Mouse (Mus musculus) hematopoietic stem cell, adult 5-6 weeks (primary cell): ENCODE measurements around the gene Fgd6. TPM values are rescaled to one million over a fixed set of nuclear protein-coding genes. Genes with fewer than 3 reads are reported as not detected.
A peak's percentile ranks its signal among the peaks of the same experiment; 100 is the strongest.

Experiments used
- ATAC-seq, 2 experiments: fragments of 125-278 bp in 1 of 2; replicated peaks in 1 of 2; 2 replicates each; pipeline ENCODE4 v1.8.0; 2016 to 2017; ENCODE audit warnings: inconsistent platforms in 2 of 2, mild to moderate bottlenecking in 2 of 2, moderate number of reproducible peaks in 2 of 2, low read depth in 1 of 2, moderate TSS enrichment in 1 of 2; ENCODE audit not compliant: low FRiP score in 2 of 2, poor library complexity in 2 of 2, severe bottlenecking in 2 of 2, insufficient read depth in 1 of 2, low TSS enrichment in 1 of 2
- total RNA-seq: library from RNA; stranded (forward); fragments of 172-1452, 232-1000 nt; gene quantifications from 2 replicates; pipeline ENCODE4 v1.2.3, GENCODE M21; 2017

Fgd6 gene
- total RNA-seq, 1 experiment from 2014 or later = 0.65 TPM

- no peak for ATAC-seq
Observed at GRCm38 (mm10) chr10:94110834-94111754, 75.3 kb downstream of the Fgd6 start.

GRCm38 (mm10) chr10:94112207-94112606, 76.4 kb downstream of the Fgd6 start:
- no peak for ATAC-seq

DNA sequence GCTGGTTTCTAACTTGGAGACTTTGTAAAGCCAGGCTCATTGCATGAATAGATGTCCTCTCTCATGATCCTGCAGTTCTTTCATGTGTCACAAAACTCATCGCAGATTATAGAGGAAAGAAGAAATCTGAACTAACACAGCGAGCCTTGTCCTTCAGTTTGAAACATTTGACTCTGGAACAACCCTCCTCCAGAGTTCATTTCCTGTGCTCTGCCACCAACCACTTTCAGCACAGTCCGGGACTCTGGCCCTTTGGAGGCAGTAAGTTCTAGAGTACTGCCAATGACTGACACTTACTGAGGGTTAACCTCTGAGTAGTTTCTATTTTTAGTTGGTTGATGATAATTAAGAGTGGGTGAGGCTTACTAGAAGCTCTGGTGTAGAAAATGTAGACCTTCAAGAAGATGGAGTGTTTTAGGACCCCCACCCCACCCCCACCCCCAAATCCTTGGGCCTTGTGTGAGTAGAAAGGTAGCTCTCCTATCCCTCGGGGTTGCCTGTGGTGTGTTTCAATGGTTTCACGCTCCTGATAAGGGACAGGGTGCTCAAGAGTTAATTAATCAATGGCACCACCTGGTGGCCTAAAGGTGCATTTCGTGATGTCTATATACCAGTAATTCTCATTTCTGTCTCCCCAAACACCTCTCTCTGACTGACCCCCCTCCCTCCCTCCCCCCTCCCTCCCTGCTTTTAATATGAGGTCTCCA, 80.2 kb downstream of the Fgd6 start:
- peak; percentile 91 to 95 for ATAC-seq

GRCm38 (mm10) chr10:94116781-94117340, 81.1 kb downstream of the Fgd6 start:
- ATAC-seq = no peak

GRCm38 (mm10) chr10:94117916-94118315, 82.1 kb downstream of the Fgd6 start:
- no peak for ATAC-seq

DNA sequence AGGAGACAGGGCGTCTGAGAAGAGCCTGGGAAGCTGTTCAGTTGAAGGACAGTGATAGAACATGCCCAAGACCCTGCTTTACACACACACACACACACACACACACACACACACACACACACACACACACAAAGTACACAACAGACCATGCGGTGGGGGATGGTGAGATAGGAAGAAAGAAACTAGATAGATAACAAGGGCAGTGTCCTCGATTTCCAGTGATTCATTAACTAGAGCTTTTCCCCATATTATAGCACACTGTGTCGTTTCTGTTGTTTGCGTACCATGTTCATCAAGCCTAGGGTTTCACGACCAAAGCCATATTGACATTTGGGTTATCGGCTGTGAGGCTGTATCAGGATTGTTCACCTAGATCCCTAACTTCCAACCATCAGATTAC, 83.2 kb downstream of the Fgd6 start:
- no peak for ATAC-seq

GRCm38 (mm10) chr10:94120676-94121075, 84.9 kb downstream of the Fgd6 start:
- ATAC-seq = no peak

DNA sequence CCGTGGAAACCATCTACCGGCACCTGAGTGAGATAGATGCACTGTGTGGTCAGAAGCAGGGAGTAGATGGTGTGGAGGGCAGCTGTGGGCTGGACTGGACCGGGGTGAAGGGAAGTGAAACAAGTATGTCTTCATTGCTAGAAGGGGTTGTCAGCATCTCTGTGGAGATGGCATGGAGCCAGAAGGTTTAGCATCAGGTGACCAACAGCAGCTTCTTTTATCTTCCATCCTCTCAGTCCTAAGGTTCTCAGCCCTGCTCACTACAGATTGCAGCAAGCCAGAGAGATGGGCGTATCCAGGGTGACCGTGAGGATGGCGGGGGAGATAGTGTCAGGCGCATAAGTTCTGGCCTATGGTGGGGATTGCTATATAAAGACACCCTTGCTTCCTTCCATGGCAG, 86.8 kb downstream of the Fgd6 start:
- ATAC-seq = peak; percentile 12 to 42; a peak in 1 of 4 replicates

DNA sequence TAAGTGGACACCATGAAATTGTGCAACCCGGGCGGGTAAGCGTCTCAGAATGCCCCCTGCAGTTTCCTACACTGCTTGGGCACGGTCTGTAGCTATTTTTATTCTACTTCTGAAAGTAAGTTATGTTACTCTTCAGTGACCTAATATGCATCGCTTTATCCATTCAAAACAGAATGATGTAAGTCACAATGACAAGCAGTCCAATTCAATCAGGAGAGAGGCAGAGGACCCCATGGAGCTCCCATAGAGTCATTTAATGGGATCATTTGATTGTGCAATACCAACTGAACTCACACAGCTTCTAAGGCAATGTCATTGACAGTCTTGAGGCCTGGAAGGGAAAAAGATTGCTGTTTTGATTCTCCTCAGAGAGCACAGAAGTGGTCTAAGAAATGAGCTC, 87.8 kb downstream of the Fgd6 start:
- ATAC-seq = no peak

DNA sequence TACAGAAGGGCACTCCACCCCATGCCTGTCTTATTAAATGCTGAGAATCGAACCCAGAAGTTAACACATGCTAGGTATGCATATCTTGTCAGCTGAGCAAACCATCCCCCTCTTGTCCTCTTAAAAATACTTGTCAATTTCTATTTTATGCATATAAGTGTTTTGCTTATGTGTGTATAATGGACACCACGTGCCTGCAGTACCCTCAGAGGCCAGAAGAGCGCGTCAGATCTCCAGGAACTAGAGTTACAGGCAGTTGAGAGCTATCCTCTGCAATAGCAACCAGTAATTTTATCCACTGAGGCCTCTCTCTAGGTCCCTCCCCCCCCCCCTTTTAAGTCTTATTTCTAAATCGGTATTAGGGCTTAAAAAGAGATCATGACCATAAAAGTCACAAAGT, 88.6 kb downstream of the Fgd6 start:
- no peak for ATAC-seq

DNA sequence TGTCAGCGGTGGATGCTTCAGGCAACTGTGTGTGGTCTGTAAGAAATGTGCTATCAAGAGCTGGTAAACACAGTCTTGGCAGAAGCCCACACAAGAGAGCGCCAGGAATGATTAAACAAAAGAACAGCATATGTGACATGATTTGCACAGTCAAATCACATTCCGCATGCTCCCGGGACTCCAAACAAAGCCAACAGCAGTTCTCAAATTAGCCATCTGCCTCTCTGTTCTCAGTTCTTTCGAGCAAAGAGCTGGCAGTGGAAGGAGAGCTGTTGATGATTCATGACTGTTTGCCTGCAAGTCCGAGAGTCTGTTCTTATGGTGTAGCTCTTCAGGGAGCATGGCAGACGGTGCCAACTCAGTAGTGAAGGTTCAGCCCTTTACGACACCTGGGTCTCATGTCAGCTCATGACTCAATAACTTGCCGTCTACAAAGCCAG, 93.9 kb downstream of the Fgd6 start:
- no peak for ATAC-seq

DNA sequence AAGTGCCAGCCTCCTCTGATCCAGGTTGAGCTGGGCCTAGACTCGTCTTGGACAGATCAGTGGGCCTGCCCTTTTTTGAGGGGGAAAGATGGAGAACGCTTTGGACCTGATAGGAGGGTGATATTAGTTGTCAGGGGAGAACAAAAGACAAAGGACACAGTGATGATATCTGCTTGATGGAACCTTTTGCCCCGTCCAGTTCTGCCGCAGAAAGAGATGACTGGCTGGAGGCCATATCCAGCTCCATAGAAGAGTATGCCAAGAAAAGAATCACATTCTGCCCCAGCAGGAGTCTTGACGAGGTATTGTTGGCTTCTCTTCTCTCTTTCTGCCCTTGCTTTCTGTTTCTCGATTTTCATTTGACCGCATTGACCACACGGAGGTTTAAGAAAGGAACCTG, 97.3 kb downstream of the Fgd6 start:
- no peak for ATAC-seq

DNA sequence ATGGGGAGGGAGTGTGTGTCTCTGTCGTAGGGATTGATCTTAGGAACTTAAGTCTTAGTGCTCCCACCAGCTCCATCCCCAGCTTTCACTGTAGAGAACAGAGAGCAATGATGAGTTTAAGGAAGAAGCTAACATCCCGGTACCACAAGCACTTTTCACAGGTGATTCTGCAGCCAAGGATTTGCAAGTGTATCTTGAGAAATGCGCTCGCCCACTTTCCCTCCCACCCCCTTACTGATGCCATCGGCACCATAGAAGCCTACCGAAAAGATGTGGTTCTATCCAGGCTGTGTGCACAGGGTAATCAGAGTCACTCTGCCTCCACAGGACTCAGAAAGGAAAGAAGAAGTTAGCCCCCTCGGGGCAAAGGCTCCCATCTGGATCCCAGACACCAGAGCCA, 97.9 kb downstream of the Fgd6 start:
- ATAC-seq = no peak

GRCm38 (mm10) chr10:94134535-94135390, 99.0 kb downstream of the Fgd6 start:
- ATAC-seq = no peak

- ATAC-seq = no peak
Observed at GRCm38 (mm10) chr10:94138890-94139482, 103.2 kb downstream of the Fgd6 start.

DNA sequence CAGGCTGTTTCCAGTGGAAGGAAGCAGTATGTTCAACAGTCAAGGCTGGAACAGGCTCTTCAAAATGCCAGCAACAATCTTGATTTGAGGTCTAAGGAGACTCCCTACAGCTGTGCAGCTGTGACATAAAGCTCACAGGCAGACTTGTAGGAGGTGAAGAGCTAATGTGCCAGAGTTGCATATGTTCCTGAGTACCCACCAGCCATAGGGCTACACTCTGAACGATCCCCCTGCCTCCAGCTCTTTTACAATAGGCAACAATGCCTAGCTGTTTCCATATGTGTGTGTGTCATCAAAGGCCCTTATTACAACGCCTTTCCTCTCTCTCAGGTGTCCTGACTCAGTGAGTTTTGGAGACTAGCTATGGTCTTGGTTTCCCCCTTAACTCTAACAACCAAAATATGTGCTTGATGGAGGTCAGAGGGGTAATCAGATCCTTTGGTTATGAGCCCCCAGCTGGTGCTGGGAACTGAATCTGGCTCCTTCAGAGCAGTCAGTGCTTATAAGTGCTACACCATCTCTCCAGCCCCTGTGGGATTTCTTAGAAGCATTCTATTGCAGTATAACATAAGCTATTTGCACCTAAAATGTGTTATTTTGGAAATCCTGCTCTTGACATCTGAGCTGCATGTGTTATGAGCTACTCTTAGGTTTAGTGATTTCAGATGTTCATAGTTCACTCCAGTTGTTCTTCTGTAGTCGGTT, 104.6 kb downstream of the Fgd6 start:
- no peak for ATAC-seq
